Mouse (Mus musculus): ENCODE measurements at regions not wholly inside any gene's neighbourhood (a gene's known extent, or its start where the extent isn't known, plus 50 kb on each side); places are given as distances from the start of the nearest gene placed in this dataset.

DNA sequence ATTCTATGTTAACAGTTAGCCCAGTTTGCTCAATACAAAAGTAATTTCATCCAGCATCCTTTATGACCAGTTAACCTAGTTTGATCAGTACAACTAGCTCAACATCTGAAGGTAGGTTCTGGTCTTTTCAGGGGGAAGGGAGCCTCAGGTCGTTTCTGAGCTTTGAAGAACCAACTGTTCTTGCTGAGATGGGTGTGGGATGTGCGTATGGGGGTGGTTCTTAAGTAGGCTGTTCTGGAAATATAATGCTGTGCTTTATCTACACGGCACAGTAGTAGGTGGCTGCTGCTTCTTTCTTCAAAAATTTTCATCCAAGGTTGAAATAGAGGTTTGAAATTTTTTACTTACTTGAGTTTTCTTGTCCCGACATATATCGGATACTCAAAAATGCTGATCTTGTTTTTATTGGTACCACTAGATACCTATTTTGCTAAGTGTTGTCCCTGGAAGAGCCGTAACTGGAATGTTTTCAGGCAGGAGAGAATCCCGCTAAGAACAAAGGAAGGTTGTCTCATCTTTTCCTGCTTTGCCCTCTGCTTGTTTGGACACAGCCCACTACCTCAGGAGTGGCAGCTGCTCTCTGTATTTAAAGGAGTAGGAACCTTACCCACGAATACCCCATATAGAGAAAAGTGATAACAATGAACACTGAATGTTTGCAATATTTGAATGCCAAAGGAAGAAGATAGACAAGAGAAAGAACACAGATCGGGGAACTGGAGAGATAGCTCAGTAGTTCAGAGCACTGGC, 275.5 kb downstream of the Cdh10 start:
- peak; percentile 81 for DNase-seq

DNA sequence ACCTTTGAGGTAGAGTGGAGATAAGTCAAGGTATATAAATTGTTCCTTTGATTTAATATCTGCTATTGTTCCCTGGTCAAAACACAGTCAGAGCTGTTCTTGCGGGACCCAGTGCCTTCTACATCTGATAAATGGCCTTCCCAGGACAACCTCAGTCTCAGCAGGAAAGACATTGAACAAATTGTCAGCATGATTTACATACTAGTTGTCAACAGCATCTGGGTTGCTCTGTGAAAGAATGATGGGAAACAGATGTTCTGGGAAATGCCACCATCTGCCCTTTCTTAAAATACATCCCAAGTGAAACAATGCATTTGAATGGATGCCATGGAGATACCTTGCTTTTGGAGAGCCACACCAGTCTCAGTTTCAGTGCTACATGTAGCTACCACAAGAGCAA, 296.2 kb downstream of the Cdh10 start:
- no peak for DNase-seq

DNA sequence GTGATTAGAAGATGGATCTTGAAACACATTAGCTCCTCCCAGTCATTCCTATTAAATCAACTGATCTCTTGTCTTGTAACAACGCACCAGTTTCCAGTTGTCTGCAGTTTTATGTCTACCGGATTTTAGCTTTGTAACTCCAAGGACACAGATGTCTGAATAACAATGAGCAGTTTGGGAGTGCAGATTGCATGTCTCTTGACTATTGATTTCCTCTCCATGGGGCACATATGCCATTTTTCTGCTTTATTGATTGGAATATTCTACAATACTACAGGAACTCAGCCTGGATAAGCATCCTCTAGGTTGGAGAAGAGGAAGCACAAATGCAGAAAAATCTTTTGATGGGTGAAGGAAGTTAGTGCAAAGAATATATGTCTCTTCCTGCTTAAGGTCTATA, 300.2 kb downstream of the Cdh10 start:
- DNase-seq, result no peak

DNA sequence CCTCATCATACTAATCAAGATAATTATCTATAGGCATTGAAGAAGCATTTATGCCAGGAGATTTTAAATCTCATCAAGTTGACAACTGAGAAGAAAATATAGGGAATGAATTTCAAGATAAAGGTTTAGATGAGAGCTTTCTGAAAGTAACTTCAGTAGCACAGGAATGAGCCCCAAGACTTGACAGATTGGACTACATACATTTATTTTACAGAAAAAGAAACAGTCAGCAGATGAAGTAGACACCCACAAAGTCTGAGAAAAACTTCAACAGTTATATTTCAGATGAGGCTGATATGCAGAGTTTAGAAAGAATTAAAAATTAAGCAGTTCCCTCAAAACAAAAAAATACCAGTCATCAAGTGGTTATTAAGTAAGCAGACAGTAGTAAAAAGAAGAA, 308.7 kb downstream of the Cdh10 start:
- no peak for DNase-seq

DNA sequence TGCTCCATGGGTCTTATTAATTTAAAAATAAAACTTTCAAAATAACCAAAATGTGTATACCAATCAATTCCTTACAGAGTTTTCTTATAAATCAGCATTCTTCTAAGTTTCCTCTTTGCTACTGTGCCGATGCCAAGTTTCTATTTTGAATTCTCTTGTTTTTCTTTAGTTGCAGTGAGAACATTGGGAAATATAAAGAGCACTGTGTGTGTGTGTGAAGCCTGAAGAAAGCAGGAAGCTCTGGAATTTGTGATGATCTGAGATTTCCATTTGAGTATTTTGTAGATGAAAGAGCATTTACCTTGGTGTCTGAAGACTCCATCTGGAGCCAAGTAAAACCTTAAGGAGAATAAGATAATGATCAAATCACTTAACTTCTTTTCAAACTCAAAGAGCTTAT, 310.6 kb downstream of the Cdh10 start:
- no peak for DNase-seq

DNA sequence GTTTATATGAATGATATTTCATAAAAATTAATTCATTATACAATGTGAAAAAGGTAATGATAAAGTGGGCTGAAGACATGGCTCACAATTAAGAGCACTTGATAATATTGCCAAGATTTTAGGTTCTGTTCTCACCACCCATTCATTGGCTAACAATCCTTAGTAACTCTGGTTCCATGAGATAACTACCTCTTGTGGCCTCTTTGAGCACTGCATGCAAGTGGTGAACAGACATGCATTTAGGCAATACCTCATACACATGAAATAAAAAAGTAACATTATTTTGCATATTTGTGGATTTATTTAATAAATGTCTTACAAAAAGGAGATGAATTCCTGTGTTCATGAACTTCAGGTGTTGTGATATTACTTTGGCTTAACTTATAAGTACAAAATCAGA, 334.9 kb downstream of the Cdh10 start:
- no peak for DNase-seq

DNA sequence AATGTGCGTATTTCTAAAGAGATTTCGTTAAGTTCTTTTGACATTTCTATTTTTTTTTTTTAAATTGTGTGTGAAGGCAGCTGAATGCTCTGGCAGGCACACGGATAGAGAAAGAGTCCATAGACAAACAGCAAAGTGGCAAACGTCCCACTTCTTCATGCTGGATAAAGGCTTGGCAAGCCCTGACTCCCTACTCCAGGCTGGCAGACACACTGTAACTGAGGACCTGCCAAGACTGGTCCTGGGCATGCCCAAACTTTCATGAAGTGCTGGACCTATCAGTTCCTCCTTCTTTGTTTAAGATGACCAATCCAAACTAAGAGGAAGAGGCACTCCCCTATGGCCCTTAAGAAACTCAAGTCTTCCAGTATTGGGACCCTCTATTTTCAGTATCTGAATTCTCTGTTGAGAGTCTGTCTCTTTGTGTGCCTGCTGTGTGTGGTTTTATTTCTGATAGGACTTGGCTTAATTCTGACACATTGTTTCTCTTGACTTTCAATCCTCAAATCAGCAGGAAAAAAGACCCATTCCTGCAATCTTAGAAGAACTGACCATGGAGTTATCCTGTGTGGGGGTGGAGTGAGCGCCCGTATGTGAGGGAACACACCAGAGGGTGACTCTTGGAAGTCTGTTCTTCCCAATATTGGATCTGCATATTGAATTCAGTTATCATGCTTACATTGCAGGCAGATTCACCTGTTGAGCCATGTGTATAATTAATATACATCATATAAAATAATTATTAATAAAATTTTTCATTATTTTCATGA, 343.6 kb downstream of the Cdh10 start:
- peak; percentile 25 for DNase-seq

DNA sequence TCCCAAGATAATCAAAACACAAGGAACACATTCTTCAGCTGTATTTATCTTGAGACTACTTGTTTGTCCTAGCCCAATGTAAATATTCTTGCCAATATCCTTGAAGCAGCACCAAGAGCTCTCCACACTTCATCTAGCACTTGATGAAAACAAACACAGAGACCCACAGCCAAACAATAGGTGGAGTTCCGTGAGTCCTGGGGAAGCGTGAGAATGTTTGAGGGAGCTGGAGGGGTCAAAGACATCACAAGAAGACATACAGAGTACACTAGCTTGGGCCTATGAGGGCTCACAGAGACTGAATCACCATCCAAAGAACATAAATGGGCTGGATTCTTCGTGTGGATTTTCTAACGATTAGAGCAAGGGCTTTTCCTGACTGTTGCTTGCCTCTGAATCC, 356.7 kb downstream of the Cdh10 start:
- DNase-seq, result no peak
